Mouse (Mus musculus) kidney, adult 2 months (tissue): ENCODE results near the gene Trim41.

Experiments used
- CTCF ChIP-seq: fragments of 200-500 bp; conservative IDR thresholded peaks from 2 replicates; pipeline ENCODE4 v1.5.1; 2011; ENCODE audit warnings: low read depth, mild to moderate bottlenecking, control low read depth, low read length, moderate library complexity, mixed read lengths; ENCODE audit not compliant: insufficient read depth, insufficient read length
- POLR2A ChIP-seq: fragments of 200-500 bp; IDR thresholded peaks from one replicate; pipeline ENCODE4 v1.6.1; 2011; ENCODE audit warnings: low read depth, low read length, control low read depth

DNA sequence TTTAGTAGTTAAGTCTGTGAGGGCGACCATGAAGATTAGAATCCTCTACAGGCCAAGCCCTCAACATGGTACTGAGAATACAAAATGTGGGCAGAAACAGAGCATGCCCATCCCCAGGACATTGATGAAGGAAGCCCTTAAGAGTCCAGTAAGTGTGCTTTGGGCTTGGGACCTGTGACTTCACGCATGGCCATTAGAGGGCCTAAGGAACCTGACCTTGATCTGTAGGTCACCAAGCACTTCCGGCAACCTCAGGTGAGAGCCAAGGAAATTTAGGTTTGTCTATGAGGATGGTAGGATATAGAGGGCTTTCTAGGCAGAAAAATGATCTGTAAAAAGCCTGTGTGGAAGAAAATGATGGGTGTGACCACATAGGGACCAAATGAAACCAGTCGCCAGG is 20.9 kb downstream of the Trim41 start:
- 0 out of 2 replicates have a peak, but pooled peaks have one; percentile 23 for TF ChIP-seq CTCF
- TF ChIP-seq POLR2A = no peak
